In genomic region chr9:41737671-41738070, GRCm38 (mm10) we compare ENCODE assay signal across 12 mouse cellular contexts.
A peak's percentile ranks its signal among the peaks of the same experiment; 100 is the strongest.
DNase-seq lines count a peak whose midpoint lies in the region; ATAC-seq lines count a peak whose summit lies in the region.
"Had no signal": no experiment of that assay in that cellular context is flagged by ENCODE, and none has a peak within 500 bp of the region (broad histone marks: within the 10 kb centered on the region; RNA-seq: fewer than 3 reads in every experiment).

No protein-coding gene starts in this region.

- no peaks in the 10 kb centered on the region for H3K36me3 ChIP-seq in embryonic facial prominence, embryonic 15.5 days
- H3K36me3 ChIP-seq in hindbrain, embryonic 13.5 days, result no peaks in the 10 kb centered on the region
- H3K36me3 ChIP-seq in midbrain, embryonic 16.5 days (ENCODE audit: control insufficient read depth, insufficient read depth, low read length), result no peaks in the 10 kb centered on the region
- H3K36me3 ChIP-seq in liver, embryonic 11.5 days (ENCODE audit: control insufficient read depth, insufficient read depth, low read length), result no peaks in the 10 kb centered on the region

- peak; percentile 64 for DNase-seq in embryo, embryonic 10 days (ENCODE audit: low spot score)
- DNase-seq in spleen, adult 18-20 months, result no peak
- DNase-seq in Muller cell, postnatal 12 days (ENCODE audit: inconsistent ontology term), result no peak
- DNase-seq in liver, embryonic 11.5 days (ENCODE audit: low spot score), result no peak
- DNase-seq: cerebellum, postnatal 36 days; left cerebral cortex, postnatal 4 days; lung, embryonic 14.5 days; thymus, adult 18-20 months had no signal

- no peaks in the 10 kb centered on the region for H3K9me3 ChIP-seq in embryonic facial prominence, embryonic 15.5 days (replicated peaks)
- H3K9me3 ChIP-seq in hindbrain, embryonic 13.5 days, result no peaks in the 10 kb centered on the region
- H3K9me3 ChIP-seq in midbrain, embryonic 16.5 days (replicated peaks; ENCODE audit: control insufficient read depth, low read length, poor library complexity, severe bottlenecking), result no peaks in the 10 kb centered on the region
- H3K9me3 ChIP-seq in liver, embryonic 11.5 days (ENCODE audit: control insufficient read depth, low read length), result no peaks in the 10 kb centered on the region

- no peak for ATAC-seq in embryonic facial prominence, embryonic 15.5 days (ENCODE audit: insufficient number of reproducible peaks, low FRiP score, low TSS enrichment, low read depth)
- no peak for ATAC-seq in hindbrain, embryonic 13.5 days (ENCODE audit: low FRiP score)
- ATAC-seq in midbrain, embryonic 16.5 days, result no peak
- ATAC-seq in liver, embryonic 11.5 days (replicated peaks; ENCODE audit: low FRiP score), result no peak
- ATAC-seq: CD4-positive, CD25-positive, alpha-beta regulatory T cell, adult 4 months had no signal

- 71% methylated on average over 6 of the region's 6 CpGs for WGBS in embryonic facial prominence, embryonic 15.5 days
- WGBS in hindbrain, embryonic 13.5 days, result 23% methylated on average over 6 of the region's 6 CpGs
- 33% methylated on average over 6 of the region's 6 CpGs for whole genome bisulfite sequencing in midbrain, embryonic 16.5 days
- 73% methylated on average over 6 of the region's 6 CpGs for WGBS in liver, embryonic 11.5 days

- no peak overlapping the region for H3K4me3 ChIP-seq in embryonic facial prominence, embryonic 15.5 days (replicated peaks)
- no peak overlapping the region for H3K4me3 ChIP-seq in hindbrain, embryonic 13.5 days
- no peak overlapping the region for H3K4me3 ChIP-seq in midbrain, embryonic 16.5 days (ENCODE audit: low read depth, low read length)
- no peak overlapping the region for H3K4me3 ChIP-seq in liver, embryonic 11.5 days (ENCODE audit: low read depth, low read length)

- H3K27ac ChIP-seq in embryonic facial prominence, embryonic 15.5 days (replicated peaks), result peak overlapping the region; percentile 91
- peak overlapping the region; percentile 99 for H3K27ac ChIP-seq in hindbrain, embryonic 13.5 days
- peak overlapping the region; percentile 95 for H3K27ac ChIP-seq in midbrain, embryonic 16.5 days (ENCODE audit: low read length)
- H3K27ac ChIP-seq in liver, embryonic 11.5 days (ENCODE audit: low read depth, low read length), result no peak overlapping the region

- H3K27me3 ChIP-seq in embryonic facial prominence, embryonic 15.5 days, result no peaks in the 10 kb centered on the region
- H3K27me3 ChIP-seq in hindbrain, embryonic 13.5 days, result no peaks in the 10 kb centered on the region
- no peaks in the 10 kb centered on the region for H3K27me3 ChIP-seq in midbrain, embryonic 16.5 days (ENCODE audit: control insufficient read depth, insufficient read depth, low read depth, low read length)
- peaks cover 9% of the 10 kb centered on the region; the same call in 1 of the 2 replicates for H3K27me3 ChIP-seq in liver, embryonic 11.5 days (replicated peaks; ENCODE audit: control insufficient read depth, insufficient read depth, low read length)

- no peak overlapping the region for H3K4me2 ChIP-seq in embryonic facial prominence, embryonic 15.5 days (replicated peaks)
- peak overlapping the region; percentile 61; the same call in 1 of the 2 replicates for H3K4me2 ChIP-seq in hindbrain, embryonic 13.5 days
- H3K4me2 ChIP-seq in midbrain, embryonic 16.5 days (ENCODE audit: low read length), result peak overlapping the region; percentile 59
- H3K4me2 ChIP-seq in liver, embryonic 11.5 days, result no peak overlapping the region
- H3K4me2 ChIP-seq: lung, embryonic 14.5 days had no signal

- H3K4me1 ChIP-seq in embryonic facial prominence, embryonic 15.5 days, result peaks cover 25% of the 10 kb centered on the region
- peaks cover 27% of the 10 kb centered on the region for H3K4me1 ChIP-seq in hindbrain, embryonic 13.5 days (replicated peaks)
- peaks cover 18% of the 10 kb centered on the region; the same call in 1 of the 2 replicates for H3K4me1 ChIP-seq in midbrain, embryonic 16.5 days (ENCODE audit: control insufficient read depth, insufficient read depth, low read length)
- H3K4me1 ChIP-seq in liver, embryonic 11.5 days (replicated peaks; ENCODE audit: control insufficient read depth, insufficient read depth, low read length), result no peaks in the 10 kb centered on the region

- H3K9ac ChIP-seq in embryonic facial prominence, embryonic 15.5 days, result no peak overlapping the region
- H3K9ac ChIP-seq in hindbrain, embryonic 13.5 days, result 0 out of 2 replicates have a peak overlapping the region, but pooled peaks have one; percentile 76
- no peak overlapping the region for H3K9ac ChIP-seq in midbrain, embryonic 16.5 days (ENCODE audit: low read depth, low read length)
- no peak overlapping the region for H3K9ac ChIP-seq in liver, embryonic 11.5 days (ENCODE audit: low read depth, low read length)
- H3K9ac ChIP-seq: lung, embryonic 14.5 days had no signal

Comparison
In these comparisons a context has a peak if more than half of its experiments do, and no peak if none do; other contexts are left out.
1. H3K4me2 ChIP-seq: peak in hindbrain, embryonic 13.5 days (single experiment) and midbrain, embryonic 16.5 days (single experiment); none in embryonic facial prominence, embryonic 15.5 days (single experiment) and liver, embryonic 11.5 days (single experiment).